Mouse (Mus musculus) cerebellum, adult 2 months (tissue): ENCODE data around the gene Rfc5.

ENCODE experiments used
- CTCF ChIP-seq: fragments of 200-500 bp; IDR thresholded peaks from 2 replicates; pipeline ENCODE4 v1.5.1; 2011; ENCODE audit warnings: low read depth, mild to moderate bottlenecking, control low read depth, low read length, moderate library complexity, borderline replicate concordance; ENCODE audit not compliant: insufficient read depth
- POLR2A ChIP-seq: fragments of 200-500 bp; IDR thresholded peaks from 2 replicates; pipeline ENCODE4 v1.6.1; 2011; ENCODE audit warnings: low read length, control low read depth, borderline replicate concordance; ENCODE audit not compliant: insufficient read depth

DNA sequence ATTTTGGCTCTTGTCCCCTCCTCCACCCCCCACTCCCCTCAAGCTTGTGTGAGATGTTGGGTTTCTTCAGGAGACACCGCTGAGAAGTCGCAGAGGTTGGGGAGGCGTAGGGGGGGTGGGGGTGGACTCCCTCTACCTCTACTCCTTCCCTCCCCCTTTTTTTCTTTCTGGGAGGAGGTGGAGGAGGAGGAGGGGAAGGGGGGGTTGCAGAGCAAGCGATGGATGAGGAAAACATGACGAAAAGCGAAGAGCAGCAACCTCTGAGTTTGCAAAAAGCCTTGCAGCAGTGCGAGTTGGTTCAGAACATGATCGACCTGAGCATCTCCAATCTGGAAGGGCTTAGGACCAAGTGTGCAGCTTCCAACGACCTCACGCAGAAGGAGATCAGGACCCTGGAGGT, 25.8 kb upstream of the Rfc5 start:
- TF ChIP-seq CTCF (no peak), POLR2A (no peak)
